Mouse (Mus musculus): Measurements from ENCODE around the gene Ms4a14.
"Not testable (repeated sequence)": the region's sequence is repeated elsewhere in the genome, so short reads cannot be mapped to it uniquely, and the experiment has no call there.

Ms4a14 gene

DNA sequence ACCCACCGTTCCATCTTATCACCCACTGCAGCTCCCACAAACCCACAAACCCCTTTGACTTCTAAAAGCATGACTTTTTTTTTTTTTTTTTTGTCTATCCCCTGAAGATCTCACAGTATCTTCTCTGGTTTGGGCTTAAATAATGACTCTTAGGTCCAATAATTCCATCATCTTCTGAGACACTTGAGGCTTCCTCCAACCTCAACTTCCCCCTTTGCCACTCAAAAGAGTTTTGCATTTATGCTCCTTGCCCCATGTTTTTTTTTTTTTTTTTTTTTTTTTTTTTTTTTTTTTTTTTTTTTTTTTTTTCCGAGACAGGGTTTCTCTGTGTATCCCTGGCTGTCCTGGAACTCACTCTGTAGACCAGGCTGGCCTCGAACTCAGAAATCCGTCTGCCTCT is 51.3 kb downstream of the Ms4a14 start:
- not testable (repeated sequence) for DNase-seq (ENCODE audit: low read depth)

DNA sequence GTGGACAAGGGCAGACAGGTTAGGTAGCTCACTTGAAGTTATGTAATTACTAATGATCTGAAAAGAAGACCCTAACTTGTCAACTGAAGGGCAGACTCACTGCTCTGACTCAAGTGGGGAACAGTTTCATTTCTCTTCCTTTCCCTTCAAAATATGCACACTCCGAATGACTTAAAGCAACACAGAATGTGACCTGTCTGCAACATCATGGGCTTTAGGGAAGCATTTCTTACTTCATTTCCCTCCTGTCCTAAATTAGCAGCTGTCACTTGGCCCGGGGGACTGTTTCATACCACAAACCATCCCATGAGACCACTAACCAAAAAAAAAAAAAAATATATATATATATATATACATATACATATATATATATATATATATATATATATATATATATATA is 52.7 kb downstream of the Ms4a14 start:
- no peak for DNase-seq (ENCODE audit: low read depth)
